Mouse (Mus musculus) erythroblast, embryonic 14.5 days (primary cell): Measurements from ENCODE around the gene Ube4a.

Experiments
- GATA1 ChIP-seq: IDR thresholded peaks from 2 replicates; pipeline ENCODE4 v1.6.1; 2012; ENCODE audit warnings: low read length, inconsistent platforms, mixed read lengths
- TAL1 ChIP-seq: IDR thresholded peaks from 3 replicates; pipeline ENCODE4 v1.6.1; 2012; ENCODE audit warnings: low read length, inconsistent platforms, mixed read lengths

- TF ChIP-seq GATA1 (no peak), TAL1 (no peak)
These were observed 49.2 kb downstream of the Ube4a start for GRCm38 (mm10) chr9:44916196-44916595.
